Mouse (Mus musculus) lung, postnatal 0 days (tissue): ENCODE results near the gene Olfr824.
"Not testable (repeated sequence)": the region's sequence is repeated elsewhere in the genome, so short reads cannot be mapped to it uniquely, and the experiment has no call there.

Source experiments
- CTCF ChIP-seq: IDR thresholded peaks from 2 replicates; pipeline ENCODE4 v1.5.1; 2016; ENCODE audit warnings: antibody characterized with exemption, mild to moderate bottlenecking
- EP300 ChIP-seq: IDR thresholded peaks from 2 replicates; pipeline ENCODE4 v1.6.1; 2016; ENCODE audit warnings: antibody characterized with exemption, mild to moderate bottlenecking, control low read depth

- TF ChIP-seq CTCF, EP300: not testable (repeated sequence)
These were observed 14.5 kb downstream of the Olfr824 start, which contains the start of gene Olfr823 for GRCm38 (mm10) chr10:130115283-130115682.
